Mouse (Mus musculus): ENCODE data around the gene Smyd1. TPM values are rescaled to one million over a fixed set of nuclear protein-coding genes. Genes with fewer than 3 reads are reported as not detected.

Smyd1 gene
- total RNA-seq, 2 experiments from 2014 or later = 337 to 360 TPM

DNA sequence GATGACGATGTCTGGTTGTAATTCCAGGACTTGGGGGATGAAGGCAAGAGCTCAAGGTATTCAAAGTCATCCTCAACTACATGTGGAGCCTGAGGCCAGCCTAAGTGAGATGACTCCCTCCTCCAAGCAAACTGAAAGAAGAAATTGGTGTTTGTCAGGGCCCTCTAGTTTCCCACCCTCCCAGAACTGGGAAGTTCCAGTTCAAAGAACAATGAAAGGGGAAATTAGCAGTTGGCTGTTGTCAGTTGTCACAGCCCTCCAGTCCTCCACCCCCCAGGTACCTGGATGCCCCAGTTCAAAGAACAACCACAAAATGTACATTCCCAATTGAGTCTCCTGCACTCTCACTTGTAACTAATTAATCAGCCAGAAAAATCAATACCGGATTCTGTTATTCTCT, 113.3 kb downstream of the Smyd1 start:
- DNase-seq = no peak

DNA sequence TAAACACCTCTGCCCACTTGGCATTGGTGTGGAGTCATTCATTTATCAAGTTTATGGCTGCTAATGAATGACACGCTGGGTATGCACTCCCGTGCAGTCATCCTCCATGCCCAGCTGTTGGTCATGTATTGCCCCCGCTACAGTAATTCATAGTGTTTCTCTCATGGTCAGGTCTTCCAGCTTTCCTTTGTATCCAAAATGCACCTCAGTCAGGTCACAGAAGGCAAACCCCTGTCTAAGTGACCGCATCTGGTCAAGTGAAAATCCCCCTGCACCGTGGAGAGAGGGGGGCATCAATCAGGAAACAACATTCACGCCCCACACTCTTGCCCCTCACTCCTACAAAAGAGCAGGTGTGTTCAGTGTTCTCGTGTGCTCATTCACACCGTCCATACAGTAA, 117.9 kb downstream of the Smyd1 start:
- DNase-seq = no peak

- no peak for DNase-seq
Observed at GRCm38 (mm10) chr6:71203674-71204073, 118.4 kb downstream of the Smyd1 start.

GRCm38 (mm10) chr6:71201925-71202324, 120.1 kb downstream of the Smyd1 start:
- DNase-seq = no peak

DNA sequence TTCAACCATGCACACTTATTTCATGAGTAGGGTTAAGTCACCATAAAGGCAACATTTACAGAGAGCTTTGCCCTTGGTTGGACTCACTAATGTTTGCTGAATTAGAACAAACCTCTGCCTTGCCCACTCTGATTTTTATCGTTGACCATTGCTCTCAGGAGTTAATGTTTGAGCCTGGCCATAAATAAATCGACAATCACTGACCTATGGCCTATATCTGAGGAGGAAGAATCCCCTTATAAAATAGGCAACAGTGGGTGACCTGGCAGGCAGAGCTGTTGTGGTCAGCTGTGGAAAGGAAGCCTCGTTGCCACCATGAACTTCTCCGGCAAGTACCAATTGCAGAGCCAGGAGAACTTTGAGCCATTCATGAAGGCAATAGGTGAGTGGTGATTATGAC, 122.4 kb downstream of the Smyd1 start, which contains the start of gene Fabp1:
Fabp1 (plus strand) TSS at position 216 of the 400 bp plus-strand sequence.
- no peak for DNase-seq

GRCm38 (mm10) chr6:71197636-71198535, 124.1 kb downstream of the Smyd1 start:
- peak; percentile 9 to 27 for DNase-seq

DNA sequence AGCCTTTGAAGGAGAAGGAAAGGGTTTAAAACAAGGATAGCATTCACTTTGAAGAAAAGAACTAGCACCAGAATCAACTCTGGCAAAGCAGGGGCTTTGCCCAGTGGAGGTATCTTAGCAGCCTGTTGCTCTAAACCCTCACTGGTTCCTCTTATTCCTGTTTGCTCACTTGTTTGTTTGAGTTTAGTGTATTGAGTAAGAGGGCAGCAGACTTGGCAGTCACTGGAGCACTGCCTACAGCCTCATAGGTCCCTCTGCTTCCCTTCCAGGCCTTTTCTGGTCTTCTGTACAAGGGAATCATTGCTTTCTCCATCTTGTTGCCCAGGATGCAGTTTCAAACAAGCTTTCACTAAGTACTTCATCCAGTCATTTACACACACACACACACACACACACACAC, 125.9 kb downstream of the Smyd1 start:
- DNase-seq = no peak

- no peak for DNase-seq
Observed at GRCm38 (mm10) chr6:71193151-71193740, 128.8 kb downstream of the Smyd1 start.

DNA sequence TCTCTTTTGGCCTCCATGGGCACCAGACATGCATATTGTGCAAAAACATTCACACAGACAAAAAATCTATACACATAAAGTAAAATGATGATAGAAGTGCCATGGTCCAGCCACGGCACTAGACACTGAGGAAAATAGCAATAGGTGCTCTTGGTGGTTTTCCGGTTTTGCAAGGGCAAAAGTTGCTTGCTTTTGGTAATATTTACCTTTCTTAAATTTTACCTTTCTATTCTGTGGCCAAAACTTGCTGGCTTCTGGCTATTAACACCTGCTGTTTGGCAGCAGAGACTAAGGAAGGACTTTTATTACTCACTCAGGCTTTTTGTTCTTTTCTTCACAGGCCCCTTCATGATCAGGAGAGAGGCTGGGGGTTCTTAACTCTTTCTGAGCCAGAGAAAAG, 131.5 kb downstream of the Smyd1 start:
- no peak for DNase-seq

- DNase-seq = peak in 1 of 2 experiments; percentile 12
Observed at GRCm38 (mm10) chr6:71189578-71189977, 132.5 kb downstream of the Smyd1 start.

DNA sequence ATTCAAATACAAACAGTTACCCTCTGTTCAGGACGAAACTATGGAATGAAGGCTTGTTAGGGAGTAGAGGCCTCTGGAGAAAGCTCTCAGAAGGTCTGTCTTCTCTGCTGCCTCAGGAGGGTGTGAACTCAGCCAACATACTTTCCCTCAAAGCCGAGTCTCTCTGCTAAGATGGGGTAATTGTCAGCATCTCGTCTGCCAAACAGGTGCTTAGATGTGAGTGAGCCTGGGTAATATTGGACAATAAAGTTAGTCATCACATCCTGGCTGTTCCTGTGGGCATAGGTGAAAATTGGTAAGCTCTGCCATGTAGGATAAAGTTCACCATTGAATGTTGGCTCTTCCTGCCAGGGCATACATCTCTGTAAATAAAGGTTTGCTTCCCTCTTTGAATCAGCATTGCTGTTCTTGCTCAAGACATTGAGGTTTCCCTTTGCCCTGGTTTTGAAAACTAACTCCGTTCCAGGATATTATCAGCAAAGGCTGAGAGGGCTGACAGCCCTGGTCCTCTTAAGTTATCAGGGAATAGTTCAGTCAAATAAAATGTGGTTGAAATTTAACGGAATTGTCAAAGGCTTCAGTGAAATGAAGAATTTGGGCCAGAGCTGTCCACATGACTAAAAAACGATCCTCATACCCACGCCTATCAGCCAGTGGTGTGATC, 137.0 kb downstream of the Smyd1 start:
- no peak for DNase-seq

GRCm38 (mm10) chr6:71180596-71180995, 141.4 kb downstream of the Smyd1 start:
- DNase-seq = no peak

GRCm38 (mm10) chr6:71172812-71173580, 149.0 kb downstream of the Smyd1 start:
- no peak for DNase-seq

DNA sequence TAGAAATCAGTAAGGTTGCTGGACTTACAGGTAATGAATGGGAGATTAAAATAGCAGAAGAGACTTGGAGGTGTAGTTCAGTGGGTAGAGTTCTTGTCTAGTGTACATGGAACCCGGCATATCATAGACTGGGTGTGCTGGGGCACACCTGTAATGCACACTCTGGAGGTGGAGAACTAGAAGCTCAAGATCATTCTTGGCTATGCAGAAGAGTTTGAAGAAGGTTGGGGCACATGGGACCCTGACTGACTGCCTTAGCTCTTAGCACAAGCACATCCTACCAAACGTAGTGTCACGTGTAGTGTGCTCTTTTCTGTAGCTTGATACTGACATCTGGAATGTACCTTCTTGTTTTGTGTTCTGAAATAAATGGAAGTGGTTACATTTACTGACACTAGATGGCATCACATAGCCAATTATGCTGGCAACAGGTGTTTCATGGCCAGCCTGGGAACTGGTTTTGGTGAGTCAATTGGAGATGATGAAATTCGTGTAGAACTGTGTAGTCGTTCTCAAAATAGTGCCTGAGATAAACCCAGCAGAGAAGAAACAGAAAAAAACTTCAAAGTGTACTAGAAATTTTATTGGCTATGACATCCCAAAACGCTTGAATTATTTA, 155.4 kb downstream of the Smyd1 start:
- DNase-seq = peak; percentile 25 to 31

- no peak for DNase-seq
Observed at GRCm38 (mm10) chr6:71164394-71164793, 157.6 kb downstream of the Smyd1 start.

Small RNA genes lying within 50 kb of the gene (microRNA-seq; reads per million reads assigned to microRNA genes)
- gene Mir8112 = 18.6 to 19.3 reads per million in 2 experiments

Other genes with a start within 250 kb of the Smyd1 start
- gene Thnsl2, start 177.8 kb downstream of the Smyd1 start, total RNA-seq (2021) = 1 to 10 TPM; 4.1 to 5.3 TPM
- not detected for gene Fabp1, start 122.4 kb downstream of the Smyd1 start, total RNA-seq (2021)
- gene Krcc1, start 50.6 kb downstream of the Smyd1 start, total RNA-seq (2021) = 10 to 100 TPM; 60.6 to 63.9 TPM
- 1 to 10 TPM in 1 of 2 experiments, not detected in 1; 1.8 TPM for gene Cd8b1, start 555 bp upstream of the Smyd1 start, total RNA-seq (2021)
- 1 to 10 TPM in 1 of 2 experiments, under 1 TPM in 1; 0.20 to 2.6 TPM for gene Cd8a, start 51.2 kb upstream of the Smyd1 start, total RNA-seq (2021)
- 10 to 100 TPM; 66.8 to 74.7 TPM for gene Rmnd5a, start 118.4 kb upstream of the Smyd1 start, total RNA-seq (2021)
- 10 to 100 TPM; 24.5 to 25.0 TPM for gene Rnf103, start 171.7 kb upstream of the Smyd1 start, total RNA-seq (2021)
- gene Chmp3, start 221.6 kb upstream of the Smyd1 start, total RNA-seq (2021) = 10 to 100 TPM; 52.0 to 56.6 TPM

All from heart, adult 18-20 months (tissue).